Mouse (Mus musculus) G1E (cell line): ENCODE data around the gene Cadm2.

ENCODE experiments used
- CTCF ChIP-seq: IDR thresholded peaks from 2 replicates; pipeline ENCODE4 v1.5.1; 2012; ENCODE audit warnings: low read depth, low read length, inconsistent platforms, mixed read lengths
- GATA1 ChIP-seq: IDR thresholded peaks from 2 replicates; pipeline ENCODE4 v1.6.1; 2012; ENCODE audit warnings: borderline replicate concordance, low read length, inconsistent platforms, mixed read lengths
- TAL1 ChIP-seq: conservative IDR thresholded peaks from 2 replicates; pipeline ENCODE4 v1.6.1; 2012; ENCODE audit warnings: low read depth, low read length, inconsistent platforms, mixed read lengths

DNA sequence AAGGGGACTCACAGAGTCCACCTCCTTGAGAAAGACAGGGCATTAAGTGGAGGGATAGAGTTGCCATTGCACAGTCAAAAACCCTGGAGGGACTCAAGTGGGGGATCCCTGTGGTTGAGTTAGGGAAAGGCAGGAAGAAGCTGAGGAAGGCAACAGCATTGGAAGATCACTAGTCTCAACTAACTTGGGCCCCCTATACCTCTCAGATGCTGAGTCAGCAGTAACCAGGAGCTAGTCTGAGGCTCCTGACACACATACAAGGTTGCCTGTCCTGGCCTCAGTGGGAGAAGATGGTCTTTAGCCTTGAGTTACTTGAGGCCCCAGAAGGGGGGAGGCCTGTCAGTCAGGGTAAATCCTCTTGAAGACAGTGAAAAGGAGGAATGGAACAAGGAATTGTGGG, 417.4 kb downstream of the Cadm2 start:
- TF ChIP-seq CTCF, result no peak
- TF ChIP-seq GATA1, result no peak
- TF ChIP-seq TAL1, result no peak
